Mouse (Mus musculus): ENCODE measurements at regions not wholly inside any gene's neighbourhood (a gene's known extent, or its start where the extent isn't known, plus 50 kb on each side); places are given as distances from the start of the nearest gene placed in this dataset.

DNA sequence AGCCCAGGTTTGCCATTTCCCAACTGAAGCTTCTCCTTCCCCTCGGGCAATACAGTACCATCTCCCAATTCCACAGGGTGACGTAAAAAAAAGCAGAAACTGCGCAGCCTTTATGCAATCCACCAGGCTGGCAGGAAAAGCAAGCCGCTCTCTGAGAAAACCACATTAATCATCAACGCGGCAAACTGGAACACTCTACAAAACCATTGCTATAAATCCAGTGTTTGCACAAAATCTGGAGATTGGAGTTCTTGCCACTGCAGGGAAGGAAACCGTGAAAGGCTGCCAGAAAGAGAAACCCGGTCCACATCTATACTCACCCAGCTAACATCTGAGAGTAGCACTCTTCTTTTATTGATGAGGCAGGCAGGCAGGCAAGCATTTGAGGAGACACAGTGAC, 160.7 kb upstream of the Hes1 start:
- H3K79me2 ChIP-seq (ENCODE audit: control insufficient read depth, insufficient read depth) = no peaks in the 10 kb centered on the region
- no peak overlapping the region for H3K4me2 ChIP-seq (ENCODE audit: low read depth)
- TF ChIP-seq REST (IDR thresholded peaks at IDR 0.05; ENCODE audit: insufficient read depth, insufficient read length) = no peak
- TF ChIP-seq MYOG (IDR thresholded peaks at IDR 0.05; ENCODE audit: control insufficient read depth in 1 of 3, insufficient read depth in 1 of 3, insufficient read length in 2 of 3, low read depth in 2 of 3) = no peak
- TF ChIP-seq TCF12 (IDR thresholded peaks at IDR 0.05; ENCODE audit: insufficient read depth, poor library complexity, severe bottlenecking) = no peak
- TF ChIP-seq POLR2AphosphoS2 (IDR thresholded peaks at IDR 0.05; ENCODE audit: insufficient read length, low read depth) = no peak
- TF ChIP-seq CEBPB (IDR thresholded peaks at IDR 0.05; ENCODE audit: insufficient read depth, poor library complexity, severe bottlenecking) = peak; percentile 68
- TF ChIP-seq MAX (IDR thresholded peaks at IDR 0.05; ENCODE audit: low read depth) = no peak

DNA sequence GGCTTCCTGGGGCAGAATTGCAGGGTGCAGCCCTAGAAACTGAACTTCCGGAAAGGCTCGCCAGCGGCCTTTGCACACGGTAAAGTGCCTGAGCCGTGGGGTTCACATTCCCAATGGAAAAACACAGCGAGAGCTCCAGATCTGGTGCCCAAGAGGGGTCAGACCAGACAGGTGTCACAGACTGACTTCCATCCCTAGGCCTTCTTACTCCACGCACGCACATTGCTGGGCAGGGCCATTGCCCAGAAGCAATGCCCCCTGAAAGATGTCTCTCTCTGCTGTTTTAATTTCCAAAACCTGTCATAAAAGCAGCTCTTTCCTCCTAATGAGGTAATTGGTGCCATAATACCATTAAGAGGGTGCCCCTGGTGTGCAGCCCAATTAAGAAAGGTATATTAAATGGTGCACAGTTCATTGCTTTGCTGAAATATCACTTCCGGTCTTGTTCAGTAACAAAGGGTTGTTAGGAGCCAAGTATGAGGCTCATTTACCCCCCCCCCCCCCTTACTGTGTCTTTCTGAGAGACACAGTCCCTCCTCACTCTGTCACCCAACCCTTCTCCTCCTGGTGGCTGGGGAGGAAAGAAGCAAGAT, 159.9 kb upstream of the Hes1 start:
- no peaks in the 10 kb centered on the region for H3K79me2 ChIP-seq (ENCODE audit: control insufficient read depth, insufficient read depth)
- no peak overlapping the region for H3ac ChIP-seq (ENCODE audit: control insufficient read depth, insufficient read length)
- H3K27me3 ChIP-seq (ENCODE audit: control insufficient read depth, insufficient read depth, insufficient read length) = no peaks in the 10 kb centered on the region
- no peak overlapping the region for H3K4me2 ChIP-seq (ENCODE audit: low read depth)
- TF ChIP-seq SRF (IDR thresholded peaks at IDR 0.05; ENCODE audit: control insufficient read depth, insufficient read length, low read depth) = no peak
- no peak for TF ChIP-seq USF1 (IDR thresholded peaks at IDR 0.05; ENCODE audit: low read depth)
- TF ChIP-seq POLR2AphosphoS2 (IDR thresholded peaks at IDR 0.05; ENCODE audit: insufficient read length, low read depth) = no peak
- no peak for TF ChIP-seq POLR2A (IDR thresholded peaks at IDR 0.05; ENCODE audit: insufficient read length, low read depth)
- TF ChIP-seq TCF3 (IDR thresholded peaks at IDR 0.05; ENCODE audit: insufficient read length, low read depth) = no peak
- no peak for TF ChIP-seq MYOD1 (IDR thresholded peaks at IDR 0.05; ENCODE audit: control insufficient read depth in 1 of 3, insufficient read length in 2 of 3, low read depth in 2 of 3)
- no peak overlapping the region for H3K4me3 ChIP-seq
- H3K36me3 ChIP-seq (ENCODE audit: control insufficient read depth, insufficient read depth) = no peaks in the 10 kb centered on the region

More for the DNA sequence above, 160.7 kb upstream of the Hes1 start:
- Histone ChIP-seq H3K36me3 (ENCODE audit: control insufficient read depth, insufficient read depth) (no peaks in the 10 kb centered on the region), H3K27me3 (ENCODE audit: control insufficient read depth, insufficient read depth, insufficient read length) (no peaks in the 10 kb centered on the region), H3K4me3 (no peak overlapping the region), H3ac (ENCODE audit: control insufficient read depth, insufficient read length) (no peak overlapping the region)

DNA sequence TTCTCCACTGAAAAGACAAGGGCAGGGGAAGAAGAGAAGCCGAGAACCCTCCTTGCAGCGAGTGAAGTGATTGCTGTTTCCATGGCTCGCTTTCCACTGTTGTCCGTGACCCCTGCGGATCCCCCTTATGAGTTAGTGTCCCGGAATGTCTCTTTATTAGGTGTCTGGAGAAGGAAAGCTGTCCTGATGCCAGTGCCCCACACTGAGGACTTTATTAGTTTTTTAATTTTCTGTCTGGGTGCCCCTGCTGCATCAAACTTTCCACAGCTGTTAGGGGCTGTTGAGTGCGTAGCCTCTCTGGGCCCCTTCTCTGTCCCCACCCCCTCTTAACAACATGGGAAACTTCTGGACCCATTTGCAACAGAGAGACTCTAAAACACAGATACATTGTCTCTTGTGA, 156.9 kb upstream of the Hes1 start:
- TF ChIP-seq REST (IDR thresholded peaks at IDR 0.05; ENCODE audit: insufficient read depth, insufficient read length) = no peak
- TF ChIP-seq E2F4 (IDR thresholded peaks at IDR 0.05; ENCODE audit: insufficient read depth) = no peak
- no peak for TF ChIP-seq MYOD1 (IDR thresholded peaks at IDR 0.05; ENCODE audit: control insufficient read depth in 1 of 3, insufficient read length in 2 of 3, low read depth in 2 of 3)
- no peak for TF ChIP-seq TCF12 (IDR thresholded peaks at IDR 0.05; ENCODE audit: insufficient read depth, poor library complexity, severe bottlenecking)
- no peak for TF ChIP-seq TCF3 (IDR thresholded peaks at IDR 0.05; ENCODE audit: insufficient read length, low read depth)
- no peak for TF ChIP-seq MYOG (IDR thresholded peaks at IDR 0.05; ENCODE audit: control insufficient read depth in 1 of 3, insufficient read depth in 1 of 3, insufficient read length in 2 of 3, low read depth in 2 of 3)
- no peak for TF ChIP-seq USF1 (IDR thresholded peaks at IDR 0.05; ENCODE audit: low read depth)
- TF ChIP-seq POLR2A (IDR thresholded peaks at IDR 0.05; ENCODE audit: insufficient read length, low read depth) = no peak
- TF ChIP-seq POLR2AphosphoS2 (IDR thresholded peaks at IDR 0.05; ENCODE audit: insufficient read length, low read depth) = no peak
- TF ChIP-seq CEBPB (IDR thresholded peaks at IDR 0.05; ENCODE audit: insufficient read depth, poor library complexity, severe bottlenecking) = no peak
- TF ChIP-seq SRF (IDR thresholded peaks at IDR 0.05; ENCODE audit: control insufficient read depth, insufficient read length, low read depth) = no peak
- no peaks in the 10 kb centered on the region for H3K79me2 ChIP-seq (ENCODE audit: control insufficient read depth, insufficient read depth)
- H3K4me2 ChIP-seq (ENCODE audit: low read depth) = no peak overlapping the region
- H3K36me3 ChIP-seq (ENCODE audit: control insufficient read depth, insufficient read depth) = no peaks in the 10 kb centered on the region
- no peaks in the 10 kb centered on the region for H3K27me3 ChIP-seq (ENCODE audit: control insufficient read depth, insufficient read depth, insufficient read length)
- no peak overlapping the region for H3ac ChIP-seq (ENCODE audit: control insufficient read depth, insufficient read length)
- no peak overlapping the region for H3K4me3 ChIP-seq

DNA sequence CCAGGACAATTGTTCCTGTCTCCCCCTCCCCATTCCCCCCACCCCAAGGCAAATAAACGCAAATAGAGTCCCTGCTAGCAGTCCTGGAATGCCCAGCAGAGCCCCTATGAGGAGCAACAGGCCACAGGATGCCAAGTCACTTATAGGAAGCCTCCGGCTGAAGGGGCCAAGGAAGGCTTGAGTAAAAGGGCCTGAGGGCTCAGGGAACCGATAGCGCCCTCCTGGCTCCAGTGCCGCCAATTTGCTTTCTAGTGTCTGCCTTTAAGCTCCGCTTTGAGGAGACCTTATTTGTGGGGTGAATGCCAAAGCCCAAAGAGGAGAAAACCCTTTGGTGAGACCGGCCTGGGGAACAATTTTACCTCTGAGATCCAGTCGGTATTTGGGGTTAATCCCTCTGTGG, 156.2 kb upstream of the Hes1 start:
- Histone ChIP-seq H3K27me3 (ENCODE audit: control insufficient read depth, insufficient read depth, insufficient read length) (no peaks in the 10 kb centered on the region), H3K4me2 (ENCODE audit: low read depth) (no peak overlapping the region), H3K79me2 (ENCODE audit: control insufficient read depth, insufficient read depth) (no peaks in the 10 kb centered on the region), H3ac (ENCODE audit: control insufficient read depth, insufficient read length) (no peak overlapping the region), H3K4me3 (no peak overlapping the region), H3K36me3 (ENCODE audit: control insufficient read depth, insufficient read depth) (no peaks in the 10 kb centered on the region)
- no peak for TF ChIP-seq E2F4 (IDR thresholded peaks at IDR 0.05; ENCODE audit: insufficient read depth)
- TF ChIP-seq MYOG (IDR thresholded peaks at IDR 0.05; ENCODE audit: control insufficient read depth in 1 of 3, insufficient read depth in 1 of 3, insufficient read length in 2 of 3, low read depth in 2 of 3) = no peak
- TF ChIP-seq USF1 (IDR thresholded peaks at IDR 0.05; ENCODE audit: low read depth) = no peak
- no peak for TF ChIP-seq REST (IDR thresholded peaks at IDR 0.05; ENCODE audit: insufficient read depth, insufficient read length)
- no peak for TF ChIP-seq TCF3 (IDR thresholded peaks at IDR 0.05; ENCODE audit: insufficient read length, low read depth)
- TF ChIP-seq MYOD1 (IDR thresholded peaks at IDR 0.05; ENCODE audit: control insufficient read depth in 1 of 3, insufficient read length in 2 of 3, low read depth in 2 of 3) = no peak
- TF ChIP-seq CEBPB (IDR thresholded peaks at IDR 0.05; ENCODE audit: insufficient read depth, poor library complexity, severe bottlenecking) = no peak

DNA sequence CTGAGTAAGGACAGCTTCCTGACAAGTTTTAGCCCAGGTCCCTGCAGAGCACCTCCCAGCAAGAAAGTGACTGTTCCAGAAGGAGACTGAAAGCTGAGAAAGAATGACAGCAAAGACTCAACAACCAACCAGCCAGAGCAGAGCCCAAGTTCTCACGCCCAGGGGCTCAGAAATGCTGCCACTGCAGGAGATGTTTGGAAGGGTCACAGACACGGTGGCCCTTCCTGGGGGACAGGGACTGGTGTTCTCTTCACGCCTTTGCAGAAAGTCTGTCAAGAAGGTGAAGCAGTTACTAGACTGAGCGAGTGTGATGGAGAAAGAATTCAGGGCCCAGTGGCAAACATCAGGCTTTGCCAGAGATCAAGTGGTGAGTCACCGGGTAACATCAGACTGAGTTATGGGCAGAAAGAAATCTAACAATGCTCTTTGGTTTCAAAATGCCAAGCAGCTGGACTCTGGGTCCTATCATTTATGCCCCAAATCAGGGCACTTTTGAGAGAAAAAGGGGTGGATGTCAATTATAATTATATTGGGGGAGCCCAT, 154.2 kb upstream of the Hes1 start:
- TF ChIP-seq TCF12 (IDR thresholded peaks at IDR 0.05; ENCODE audit: insufficient read depth, poor library complexity, severe bottlenecking) = no peak
- no peak for TF ChIP-seq TCF3 (IDR thresholded peaks at IDR 0.05; ENCODE audit: insufficient read length, low read depth)
- no peak for TF ChIP-seq MAX (IDR thresholded peaks at IDR 0.05; ENCODE audit: low read depth)
- TF ChIP-seq POLR2AphosphoS2 (IDR thresholded peaks at IDR 0.05; ENCODE audit: insufficient read length, low read depth) = no peak
- TF ChIP-seq REST (IDR thresholded peaks at IDR 0.05; ENCODE audit: insufficient read depth, insufficient read length) = no peak
- no peak for TF ChIP-seq SRF (IDR thresholded peaks at IDR 0.05; ENCODE audit: control insufficient read depth, insufficient read length, low read depth)
- TF ChIP-seq MYOG (IDR thresholded peaks at IDR 0.05; ENCODE audit: control insufficient read depth in 1 of 3, insufficient read depth in 1 of 3, insufficient read length in 2 of 3, low read depth in 2 of 3) = no peak
- no peak for TF ChIP-seq CEBPB (IDR thresholded peaks at IDR 0.05; ENCODE audit: insufficient read depth, poor library complexity, severe bottlenecking)
- TF ChIP-seq E2F4 (IDR thresholded peaks at IDR 0.05; ENCODE audit: insufficient read depth) = no peak
- no peak for TF ChIP-seq MYOD1 (IDR thresholded peaks at IDR 0.05; ENCODE audit: control insufficient read depth in 1 of 3, insufficient read length in 2 of 3, low read depth in 2 of 3)
- TF ChIP-seq USF1 (IDR thresholded peaks at IDR 0.05; ENCODE audit: low read depth) = no peak
- TF ChIP-seq POLR2A (IDR thresholded peaks at IDR 0.05; ENCODE audit: insufficient read length, low read depth) = no peak
- Histone ChIP-seq H3K79me2 (ENCODE audit: control insufficient read depth, insufficient read depth) (no peaks in the 10 kb centered on the region), H3K27me3 (ENCODE audit: control insufficient read depth, insufficient read depth, insufficient read length) (no peaks in the 10 kb centered on the region), H3K36me3 (ENCODE audit: control insufficient read depth, insufficient read depth) (no peaks in the 10 kb centered on the region), H3K4me2 (ENCODE audit: low read depth) (peak overlapping the region; percentile 75), H3ac (ENCODE audit: control insufficient read depth, insufficient read length) (no peak overlapping the region), H3K4me3 (no peak overlapping the region)
